Mouse (Mus musculus): ENCODE data around the gene Serpina7.

Serpina7 gene

GRCm38 (mm10) chrX:139085077-139085476 lies at the start of gene Serpina7:
Gene Serpina7, minus strand, starts transcription at chrX:139085236.
- no peak for DNase-seq (ENCODE audit: low spot score)

GRCm38 (mm10) chrX:139134031-139134430 lies 49.0 kb upstream of the Serpina7 start:
- no peak for DNase-seq (ENCODE audit: low spot score)

- no peak for DNase-seq (ENCODE audit: low spot score)
These were observed 12.2 kb upstream of the Serpina7 start for GRCm38 (mm10) chrX:139097197-139097596.

GRCm38 (mm10) chrX:139085943-139086342 lies 907 bp upstream of the Serpina7 start, which contains the start of gene 4930513O06Rik:
Gene 4930513O06Rik, plus strand, starts transcription at chrX:139086243.
- no peak for DNase-seq (ENCODE audit: low spot score)

GRCm38 (mm10) chrX:139078493-139078892 lies 6.5 kb downstream of the Serpina7 start:
- DNase-seq (ENCODE audit: low spot score): no peak

GRCm38 (mm10) chrX:139064078-139064477 lies 21.0 kb downstream of the Serpina7 start:
- DNase-seq (ENCODE audit: low spot score): no peak

- DNase-seq (ENCODE audit: low spot score): no peak
These were observed 31.9 kb downstream of the Serpina7 start for GRCm38 (mm10) chrX:139053149-139053548.

- no peak for DNase-seq (ENCODE audit: low spot score)
These were observed 33.1 kb downstream of the Serpina7 start for GRCm38 (mm10) chrX:139051976-139052375.

GRCm38 (mm10) chrX:139041148-139041547 lies 43.9 kb downstream of the Serpina7 start:
- DNase-seq (ENCODE audit: low spot score): no peak

- DNase-seq (ENCODE audit: low spot score): no peak
These were observed 45.7 kb downstream of the Serpina7 start for GRCm38 (mm10) chrX:139039314-139039713.

GRCm38 (mm10) chrX:139037666-139038065 lies 47.4 kb downstream of the Serpina7 start:
- no peak for DNase-seq (ENCODE audit: low spot score)

All from ovary, postnatal 36 days (tissue).